Mouse (Mus musculus) heart, adult 2 months (tissue): ENCODE measurements at regions not wholly inside any gene's neighbourhood (a gene's known extent, or its start where the extent isn't known, plus 50 kb on each side); places are given as distances from the start of the nearest gene placed in this dataset.

Experiments used
- CTCF ChIP-seq: fragments of 200-600 bp; IDR thresholded peaks from 2 replicates; pipeline ENCODE4 v1.8.1; 2022; ENCODE audit warnings: antibody characterized with exemption, mild to moderate bottlenecking, moderate library complexity
- EP300 ChIP-seq: fragments of 200-500 bp; IDR thresholded peaks from 2 replicates; pipeline ENCODE4 v1.6.1; 2011; ENCODE audit warnings: low read depth, low read length, control low read depth; ENCODE audit not compliant: insufficient read depth
- POLR2A ChIP-seq: fragments of 200-500 bp; IDR thresholded peaks from 2 replicates; pipeline ENCODE4 v1.6.1; 2011; ENCODE audit warnings: mild to moderate bottlenecking, low read depth, low read length, control low read depth; ENCODE audit not compliant: insufficient read depth

DNA sequence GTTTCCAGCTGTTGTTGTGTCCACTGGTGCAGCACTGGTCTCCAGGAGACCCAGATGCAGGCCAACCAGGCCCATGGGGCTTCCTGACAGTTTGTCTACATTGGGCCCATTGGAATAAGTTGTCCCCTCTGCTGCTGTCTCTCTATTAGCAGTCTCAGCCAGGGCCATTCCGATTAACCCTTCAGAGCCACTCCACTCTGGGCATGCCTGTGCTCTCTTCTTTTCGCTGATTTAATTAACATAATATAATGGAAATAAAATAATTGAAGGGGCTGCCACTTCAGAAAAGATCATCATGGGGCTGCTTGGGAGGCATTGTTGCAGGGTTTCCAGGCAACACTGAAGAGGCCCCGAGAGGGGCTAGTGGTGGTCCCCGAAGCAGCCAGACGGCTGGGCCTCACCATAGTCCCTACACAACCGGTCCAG lies 231.5 kb downstream of the Mycn start:
- no peak for TF ChIP-seq CTCF
- TF ChIP-seq POLR2A, result no peak
- no peak for TF ChIP-seq EP300
